Mouse (Mus musculus) ES-E14 (cell line): ENCODE measurements at regions not wholly inside any gene's neighbourhood (a gene's known extent, or its start where the extent isn't known, plus 50 kb on each side); places are given as distances from the start of the nearest gene placed in this dataset.

Experiments
- HCFC1 ChIP-seq: IDR thresholded peaks from 2 replicates; pipeline ENCODE4 v1.6.1; 2012; ENCODE audit warnings: low read length, inconsistent platforms, borderline replicate concordance; ENCODE audit not compliant: insufficient read depth
- ZNF384 ChIP-seq: IDR thresholded peaks from 2 replicates; pipeline ENCODE4 v1.6.1; 2012; ENCODE audit warnings: low read depth, low read length, inconsistent platforms

GRCm38 (mm10) chr8:24351760-24352159 lies 373.9 kb downstream of the Adam3 start:
- TF ChIP-seq HCFC1 (no peak), ZNF384 (no peak)
